Mouse (Mus musculus): ENCODE measurements at regions not wholly inside any gene's neighbourhood (a gene's known extent, or its start where the extent isn't known, plus 50 kb on each side); places are given as distances from the start of the nearest gene placed in this dataset.

GRCm38 (mm10) chr2:47750997-47751623, 1062.8 kb upstream of the Acvr2a start:
- DNase-seq = no peak
- intact Hi-C loops (cut with DNase I; ENCODE audit: low total_unique reads) = no loop called here

- no peak for DNase-seq
- intact Hi-C loops (cut with DNase I; ENCODE audit: low total_unique reads) = no loop called here
Observed at GRCm38 (mm10) chr2:47755716-47756115, 1058.2 kb upstream of the Acvr2a start.

- DNase-seq = no peak
- intact Hi-C loops (cut with DNase I; ENCODE audit: low total_unique reads) = no loop called here
Observed at GRCm38 (mm10) chr2:47756248-47756647, 1057.7 kb upstream of the Acvr2a start.

- no peak for DNase-seq
- intact Hi-C loops (cut with DNase I; ENCODE audit: low total_unique reads) = no loop called here
Observed at GRCm38 (mm10) chr2:47775766-47776165, 1038.1 kb upstream of the Acvr2a start.

GRCm38 (mm10) chr2:47776965-47777364, 1036.9 kb upstream of the Acvr2a start:
- intact Hi-C loops (cut with DNase I; ENCODE audit: low total_unique reads) = no loop called here
- no peak for DNase-seq

- intact Hi-C loops (cut with DNase I; ENCODE audit: low total_unique reads) = loop anchor here (5.0 kb wide), 1 partner anchor 1101 kb away; no protein-coding TSS in a partner anchor
- DNase-seq = peak; percentile 52
Observed at GRCm38 (mm10) chr2:47785848-47786247, 1028.1 kb upstream of the Acvr2a start.

- DNase-seq = no peak
- intact Hi-C loops (cut with DNase I; ENCODE audit: low total_unique reads) = no loop called here
Observed at GRCm38 (mm10) chr2:47822746-47823271, 991.1 kb upstream of the Acvr2a start.

GRCm38 (mm10) chr2:47832493-47832892, 981.4 kb upstream of the Acvr2a start:
- no peak for DNase-seq

GRCm38 (mm10) chr2:47833517-47833916, 980.4 kb upstream of the Acvr2a start:
- no peak for DNase-seq

More at GRCm38 (mm10) chr2:47832493-47832892, 981.4 kb upstream of the Acvr2a start:
- intact Hi-C loops (cut with DNase I; ENCODE audit: low total_unique reads) = no loop called here

GRCm38 (mm10) chr2:47834055-47834799, 979.7 kb upstream of the Acvr2a start:
- intact Hi-C loops (cut with DNase I; ENCODE audit: low total_unique reads) = no loop called here
- DNase-seq = no peak

More at GRCm38 (mm10) chr2:47833517-47833916, 980.4 kb upstream of the Acvr2a start:
- intact Hi-C loops (cut with DNase I; ENCODE audit: low total_unique reads) = no loop called here

- intact Hi-C loops (cut with DNase I; ENCODE audit: low total_unique reads) = no loop called here
Observed at GRCm38 (mm10) chr2:47857229-47857628, 956.7 kb upstream of the Acvr2a start.

GRCm38 (mm10) chr2:47862446-47862845, 951.5 kb upstream of the Acvr2a start:
- intact Hi-C loops (cut with DNase I; ENCODE audit: low total_unique reads) = no loop called here
- no peak for DNase-seq

More at GRCm38 (mm10) chr2:47857229-47857628, 956.7 kb upstream of the Acvr2a start:
- DNase-seq = peak; percentile 4

- DNase-seq = no peak
- intact Hi-C loops (cut with DNase I; ENCODE audit: low total_unique reads) = no loop called here
Observed at GRCm38 (mm10) chr2:47878002-47878401, 935.9 kb upstream of the Acvr2a start.

- no peak for DNase-seq
- intact Hi-C loops (cut with DNase I; ENCODE audit: low total_unique reads) = no loop called here
Observed at GRCm38 (mm10) chr2:47879071-47879470, 934.8 kb upstream of the Acvr2a start.

GRCm38 (mm10) chr2:47879796-47880195, 934.1 kb upstream of the Acvr2a start:
- intact Hi-C loops (cut with DNase I; ENCODE audit: low total_unique reads) = no loop called here
- no peak for DNase-seq

GRCm38 (mm10) chr2:47888166-47888565, 925.7 kb upstream of the Acvr2a start:
- intact Hi-C loops (cut with DNase I; ENCODE audit: low total_unique reads) = no loop called here
- no peak for DNase-seq

GRCm38 (mm10) chr2:47891366-47891765, 922.5 kb upstream of the Acvr2a start:
- DNase-seq = no peak
- intact Hi-C loops (cut with DNase I; ENCODE audit: low total_unique reads) = no loop called here

- DNase-seq = no peak
- intact Hi-C loops (cut with DNase I; ENCODE audit: low total_unique reads) = no loop called here
Observed at GRCm38 (mm10) chr2:47892879-47893278, 921.0 kb upstream of the Acvr2a start.

- intact Hi-C loops (cut with DNase I; ENCODE audit: low total_unique reads) = no loop called here
Observed at GRCm38 (mm10) chr2:47894806-47895205, 919.1 kb upstream of the Acvr2a start.

GRCm38 (mm10) chr2:47914270-47914669, 899.6 kb upstream of the Acvr2a start:
- DNase-seq = no peak
- intact Hi-C loops (cut with DNase I; ENCODE audit: low total_unique reads) = no loop called here

More at GRCm38 (mm10) chr2:47894806-47895205, 919.1 kb upstream of the Acvr2a start:
- no peak for DNase-seq

All from gastrocnemius, postnatal 14 days (tissue).